Mouse (Mus musculus) stomach, postnatal 0 days (tissue): Measurements from ENCODE around the gene Aspg.

Experiments
- CTCF ChIP-seq: IDR thresholded peaks from 2 replicates; pipeline ENCODE4 v1.5.1; 2016; ENCODE audit warnings: antibody characterized with exemption, low read depth, mild to moderate bottlenecking, moderate library complexity
- EP300 ChIP-seq: optimal IDR thresholded peaks from 2 replicates; pipeline ENCODE3; 2016; ENCODE audit warnings: antibody characterized with exemption

DNA sequence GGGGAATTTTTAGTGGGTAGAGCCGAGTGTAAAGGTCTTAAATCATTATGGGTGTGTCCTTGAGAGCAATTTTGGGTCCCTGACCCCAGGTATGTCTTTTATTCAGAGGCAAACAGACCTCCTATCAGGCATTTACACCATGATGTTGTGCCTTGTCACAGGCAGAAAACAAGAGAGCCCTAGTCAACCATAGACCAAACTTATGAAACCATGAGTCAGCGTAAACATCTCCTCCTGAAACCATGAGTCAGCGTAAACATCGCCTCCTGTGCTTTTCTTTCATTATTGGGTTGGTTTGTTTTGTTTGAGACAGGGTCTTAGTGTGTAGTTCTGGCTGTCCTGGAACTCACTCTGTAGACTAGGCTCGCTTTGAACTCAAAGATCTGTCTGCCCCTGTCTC lies 3.3 kb upstream of the Aspg start:
- no peak for TF ChIP-seq EP300
- no peak for TF ChIP-seq CTCF
